Mouse (Mus musculus) G1E (cell line): Measurements from ENCODE around the gene Olfr577.

Experiments used
- CTCF ChIP-seq: IDR thresholded peaks from 2 replicates; pipeline ENCODE4 v1.5.1; 2012; ENCODE audit warnings: low read depth, low read length, inconsistent platforms, mixed read lengths
- GATA2 ChIP-seq: IDR thresholded peaks from 2 replicates; pipeline ENCODE4 v1.6.1; 2012; ENCODE audit warnings: low read depth, low read length, inconsistent platforms, borderline replicate concordance
- TAL1 ChIP-seq: conservative IDR thresholded peaks from 2 replicates; pipeline ENCODE4 v1.6.1; 2012; ENCODE audit warnings: low read depth, low read length, inconsistent platforms, mixed read lengths

DNA sequence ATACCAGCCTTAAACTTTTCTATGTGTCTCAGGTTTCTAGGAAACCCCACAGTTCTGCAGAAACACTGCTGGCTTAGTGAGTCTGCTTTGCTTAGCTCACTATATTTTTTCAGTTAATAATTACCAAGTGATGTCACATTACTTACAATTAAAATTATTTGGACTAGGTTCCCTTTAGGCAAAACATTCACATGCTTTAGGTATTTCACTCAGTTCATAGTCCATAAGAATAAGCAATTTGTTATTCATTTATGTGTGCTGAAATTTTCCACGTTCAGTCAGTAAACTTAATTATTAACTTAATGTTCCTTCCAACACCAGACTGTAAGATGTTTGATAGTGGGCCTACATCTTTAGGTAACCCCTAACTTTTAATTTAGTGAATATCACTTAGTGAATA is 25.0 kb downstream of the Olfr577 start:
- TF ChIP-seq GATA2 (no peak), CTCF (no peak), TAL1 (no peak)
